Mouse (Mus musculus) bone marrow macrophage, adult 2 months (primary cell): ENCODE results near the gene Gm26620.

ENCODE experiments used
- CTCF ChIP-seq: IDR thresholded peaks from 2 replicates; pipeline ENCODE4 v1.5.1; 2012; ENCODE audit warnings: low read depth, mild to moderate bottlenecking, low read length, moderate library complexity
- POLR2A ChIP-seq: IDR thresholded peaks from 2 replicates; pipeline ENCODE4 v1.6.1; 2012; ENCODE audit warnings: mild to moderate bottlenecking, low read depth, low read length, borderline replicate concordance

- TF ChIP-seq CTCF (no peak), POLR2A (no peak)
Measured at GRCm38 (mm10) chr1:170863033-170863432, 21.8 kb upstream of the Gm26620 start.
